Mouse (Mus musculus) limb, embryonic 14.5 days (tissue): ENCODE data around the gene Gnaz. TPM values are rescaled to one million over a fixed set of nuclear protein-coding genes. Genes with fewer than 3 reads are reported as not detected.

ENCODE experiments used
- ATAC-seq: fragments of 200-750 bp; cut with Nextera tagmentation; 2 replicates; pipeline ENCODE4 v1.8.0; 2017; ENCODE audit warnings: low read depth, moderate number of reproducible peaks, moderate TSS enrichment; ENCODE audit not compliant: low FRiP score
- DNase-seq: peaks from one replicate; pipeline ENCODE4 v3.0.0-alpha.2; 2015; ENCODE audit warnings: low spot score
- H3K27ac ChIP-seq: fragments of 300-500 bp; sonication (generic); replicated peaks from 2 replicates; pipeline ENCODE4 v1.5.1; 2014; ENCODE audit warnings: low read depth, mild to moderate bottlenecking, low read length, moderate library complexity, mixed read lengths
- H3K27me3 ChIP-seq: fragments of 300-500 bp; sonication (generic); 2 replicates; pipeline ENCODE4 v1.6.1; 2014; ENCODE audit warnings: low read length, mixed read lengths; ENCODE audit not compliant: control insufficient read depth, insufficient read depth
- H3K36me3 ChIP-seq: fragments of 300-500 bp; sonication (generic); 2 replicates; pipeline ENCODE4 v1.6.1; 2014; ENCODE audit warnings: mild to moderate bottlenecking, low read length, moderate library complexity, mixed read lengths; ENCODE audit not compliant: control insufficient read depth, insufficient read depth
- H3K4me1 ChIP-seq: fragments of 300-500 bp; sonication (generic); 2 replicates; pipeline ENCODE4 v1.6.1; 2014; ENCODE audit warnings: antibody characterized with exemption, low read length, mixed read lengths; ENCODE audit not compliant: control insufficient read depth, insufficient read depth
- H3K4me2 ChIP-seq: fragments of 300-500 bp; sonication (generic); replicated peaks from 2 replicates; pipeline ENCODE4 v1.6.1; 2014; ENCODE audit warnings: low read depth, mild to moderate bottlenecking, low read length, moderate library complexity; ENCODE audit not compliant: severe bottlenecking
- H3K4me3 ChIP-seq: fragments of 300-500 bp; sonication (generic); replicated peaks from 2 replicates; pipeline ENCODE4 v1.5.1; 2014; ENCODE audit warnings: low read length
- H3K9ac ChIP-seq: fragments of 300-500 bp; sonication (generic); 2 replicates; pipeline ENCODE4 v1.6.1; 2014; ENCODE audit warnings: mild to moderate bottlenecking, low read depth, low read length, moderate library complexity; ENCODE audit not compliant: severe bottlenecking
- H3K9me3 ChIP-seq: fragments of 300-500 bp; sonication (generic); 2 replicates; pipeline ENCODE4 v1.6.1; 2016; ENCODE audit warnings: low read length; ENCODE audit not compliant: control insufficient read depth
- POLR2A ChIP-seq: fragments of 200-500 bp; IDR thresholded peaks from 2 replicates; pipeline ENCODE4 v1.8.0; 2012; ENCODE audit warnings: inconsistent platforms, mild to moderate bottlenecking, moderate library complexity, borderline replicate concordance; ENCODE audit not compliant: insufficient read depth, insufficient read length; ENCODE audit errors: extremely low read depth
- WGBS: fragments of 180-500 bp; shearing (Covaris S2); extraction: QIAGEN DNeasy Blood & Tissue Kit; methylation state at CpG from one replicate; pipeline ENCODE4 v1.1.7; 2014; 5-methylcytosine and 5-hydroxymethylcytosine counted together
- polyA plus RNA-seq, 2 experiments: library from polyadenylated mRNA; depleted of rRNA in 1 of 2; stranded (reverse) in 1 of 2; unstranded in 1 of 2; fragments of >200 nt; fragmentation: Nextera tagmentation in 1 of 2; extraction: Ambion mirVana in 1 of 2; gene quantifications; 2 replicates each; pipeline versions ENCODE4 v1.2.1 to v1.2.3; 2012 to 2014

Gene Gnaz
- polyA plus RNA-seq, 2 experiments = 2.1 to 2.9 TPM

DNA sequence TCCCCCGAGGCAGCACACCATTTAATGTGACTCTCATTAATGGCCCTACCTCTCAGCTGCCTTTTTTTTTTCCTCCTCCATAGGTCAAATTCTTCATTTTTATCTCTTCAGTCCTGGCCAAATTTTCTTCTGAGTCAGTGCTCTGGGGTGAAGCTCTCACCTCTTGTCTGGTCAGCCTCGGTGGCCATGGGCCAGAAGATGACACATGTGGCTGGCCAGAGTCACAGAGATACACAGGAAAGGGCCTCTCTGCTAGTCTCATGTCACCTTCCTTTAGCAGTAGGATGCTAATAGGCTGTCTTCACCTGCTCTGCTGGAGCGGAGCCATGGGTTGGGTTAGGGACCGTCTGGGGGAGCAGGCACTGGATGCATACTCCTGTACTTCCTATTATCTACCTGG, 11.1 kb downstream of the Gnaz start:
- Histone ChIP-seq H3K36me3 (no peaks in the 10 kb centered on the region), H3K4me1 (no peaks in the 10 kb centered on the region), H3K9ac (no peak overlapping the region), H3K4me3 (no peak overlapping the region), H3K4me2 (no peak overlapping the region), H3K27me3 (no peaks in the 10 kb centered on the region), H3K27ac (no peak overlapping the region), H3K9me3 (no peaks in the 10 kb centered on the region)
- no peak for ATAC-seq
- TF ChIP-seq POLR2A = no peak
- WGBS = 64% methylated on average over 4 of the region's 4 CpGs
- no peak for DNase-seq

DNA sequence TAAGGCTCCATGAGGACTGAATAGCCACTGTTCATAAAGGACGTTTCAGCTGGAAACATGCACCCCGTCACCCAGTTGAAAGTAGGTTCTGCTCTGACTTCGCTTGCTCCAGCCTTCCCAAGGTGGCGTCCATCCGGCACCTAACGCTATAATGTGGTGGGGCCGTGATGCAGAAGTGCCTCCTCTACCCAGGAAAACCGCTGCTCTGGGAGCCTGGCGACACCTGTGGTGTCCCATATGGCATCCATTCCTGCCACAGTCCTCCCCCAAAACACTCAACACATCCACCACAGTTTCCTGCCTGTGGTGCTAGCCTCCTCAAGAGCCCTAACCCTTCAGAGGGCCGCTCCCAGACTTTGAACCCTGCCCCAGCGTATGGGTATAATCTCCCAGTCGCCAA, 14.2 kb downstream of the Gnaz start:
- DNase-seq = no peak

DNA sequence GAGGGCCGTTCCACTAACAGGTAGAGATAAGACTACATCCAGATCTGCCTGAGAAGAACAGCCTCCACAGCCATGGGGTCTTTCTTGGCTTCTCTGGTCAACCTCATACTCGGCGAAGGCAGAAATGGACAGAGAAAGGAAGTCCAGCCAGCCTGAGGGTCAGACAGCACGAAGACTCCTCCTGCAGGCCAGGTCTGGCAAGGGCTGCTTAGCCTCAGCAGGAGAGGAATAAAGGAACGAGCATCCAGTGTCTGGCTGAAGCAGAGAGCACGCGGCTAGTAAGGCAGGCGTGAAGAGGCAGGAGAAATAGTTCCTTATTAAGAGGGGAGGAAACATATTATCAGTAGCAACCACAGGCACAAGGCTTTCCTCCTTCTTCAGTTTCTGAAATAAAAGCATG, 16.2 kb downstream of the Gnaz start:
- no peak for TF ChIP-seq POLR2A
- H3K36me3 ChIP-seq = no peaks in the 10 kb centered on the region
- no peaks in the 10 kb centered on the region for H3K4me1 ChIP-seq
- no peak overlapping the region for H3K27ac ChIP-seq
- DNase-seq (no peak), ATAC-seq (no peak)
- 73% methylated on average over 8 of the region's 8 CpGs for WGBS
- H3K4me3 ChIP-seq = no peak overlapping the region
- no peaks in the 10 kb centered on the region for H3K27me3 ChIP-seq
- H3K9ac ChIP-seq = no peak overlapping the region
- H3K9me3 ChIP-seq = no peaks in the 10 kb centered on the region
- no peak overlapping the region for H3K4me2 ChIP-seq

More for the DNA sequence above, 14.2 kb downstream of the Gnaz start:
- no peak overlapping the region for H3K27ac ChIP-seq
- no peaks in the 10 kb centered on the region for H3K27me3 ChIP-seq
- no peaks in the 10 kb centered on the region for H3K9me3 ChIP-seq
- H3K36me3 ChIP-seq = no peaks in the 10 kb centered on the region
- no peak for ATAC-seq
- H3K4me3 ChIP-seq = no peak overlapping the region
- H3K4me1 ChIP-seq = no peaks in the 10 kb centered on the region
- H3K4me2 ChIP-seq = no peak overlapping the region
- no peak overlapping the region for H3K9ac ChIP-seq
- WGBS = 81% methylated on average over 12 of the region's 12 CpGs
- TF ChIP-seq POLR2A = no peak

DNA sequence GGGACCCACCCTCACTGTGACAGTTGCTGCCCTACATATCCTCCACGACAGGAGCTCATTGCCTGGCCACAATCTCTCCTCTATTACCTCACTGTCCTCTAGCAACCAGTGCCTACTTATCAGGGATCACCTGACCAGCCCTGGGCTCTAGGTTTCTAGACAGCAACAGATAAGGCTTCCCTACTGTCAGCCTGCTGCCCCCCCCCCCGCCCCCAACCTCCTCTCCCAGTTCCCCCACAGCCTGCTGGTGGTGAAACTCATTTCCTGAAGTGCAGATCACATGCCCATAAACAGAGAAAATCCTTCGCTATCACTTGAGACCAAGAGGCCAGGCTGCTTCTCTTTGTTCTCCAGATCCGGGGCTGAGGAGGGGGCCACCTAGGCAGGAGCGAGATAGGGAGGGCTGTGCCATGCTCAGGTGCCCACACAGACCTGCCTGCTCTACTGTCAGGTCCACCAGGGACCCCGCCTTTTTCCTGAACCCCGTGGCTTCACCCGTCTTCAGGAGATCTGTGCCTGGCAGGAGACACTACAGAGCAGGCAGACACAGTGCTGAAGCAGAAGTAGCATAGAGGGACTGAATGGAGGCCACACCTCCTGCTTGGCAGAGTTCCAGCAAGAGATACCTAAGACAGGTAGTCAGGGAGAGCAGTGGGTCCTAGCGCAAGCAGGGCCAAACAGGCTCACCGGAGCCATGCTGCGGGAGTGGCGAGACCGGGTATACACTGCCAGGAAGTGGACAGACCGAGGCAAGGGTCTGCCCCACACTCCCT, 20.9 kb downstream of the Gnaz start:
- Histone ChIP-seq H3K9me3 (no peaks in the 10 kb centered on the region), H3K27me3 (no peaks in the 10 kb centered on the region), H3K27ac (no peak overlapping the region), H3K4me2 (no peak overlapping the region), H3K9ac (no peak overlapping the region), H3K36me3 (0 out of 2 replicates have a peak, but pooled peaks cover 2% of the 10 kb centered on the region), H3K4me3 (no peak overlapping the region), H3K4me1 (no peaks in the 10 kb centered on the region)
- 66% methylated on average over 14 of the region's 14 CpGs for WGBS
- no peak for ATAC-seq
- no peak for TF ChIP-seq POLR2A
- peak; percentile 18 for DNase-seq

DNA sequence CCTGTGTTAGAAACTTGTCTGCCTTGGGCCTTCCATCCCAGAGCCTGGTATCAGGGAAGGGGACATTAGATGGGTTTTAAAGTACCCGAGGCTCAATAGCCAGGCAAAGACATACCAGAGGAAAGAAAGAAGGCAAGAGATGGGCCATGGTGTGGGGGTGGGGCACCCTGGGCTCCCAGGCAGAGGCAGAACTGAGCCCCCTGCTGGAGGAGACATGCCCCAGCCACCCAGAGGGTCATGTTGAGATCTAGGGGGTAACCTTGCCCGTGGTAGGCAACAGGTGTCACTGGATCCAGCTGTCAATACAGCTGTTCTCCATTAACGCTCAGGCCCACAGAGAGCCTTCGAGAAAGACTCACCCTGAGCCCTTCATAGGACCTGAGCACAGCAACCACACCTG, 22.8 kb downstream of the Gnaz start:
- ATAC-seq (no peak), DNase-seq (no peak)
- WGBS = 54% methylated on average over 4 of the region's 4 CpGs
- H3K27ac ChIP-seq = no peak overlapping the region
- H3K4me1 ChIP-seq = 0 out of 2 replicates have a peak, but pooled peaks cover 3% of the 10 kb centered on the region
- H3K9me3 ChIP-seq = no peaks in the 10 kb centered on the region
- 0 out of 2 replicates have a peak, but pooled peaks cover 2% of the 10 kb centered on the region for H3K36me3 ChIP-seq
- no peak for TF ChIP-seq POLR2A
- H3K27me3 ChIP-seq = no peaks in the 10 kb centered on the region
- H3K4me2 ChIP-seq = no peak overlapping the region
- no peak overlapping the region for H3K9ac ChIP-seq
- H3K4me3 ChIP-seq = no peak overlapping the region
